Mouse (Mus musculus) cerebellum, postnatal 36 days (tissue): ENCODE measurements around the gene Dtx1.

ENCODE experiments used
- DNase-seq, 2 experiments: peaks; one replicate each; pipeline ENCODE4 v3.0.0; 2021 to 2022; ENCODE audit warnings: mixed read lengths in 2 of 2

The Dtx1 gene

GRCm38 (mm10) chr5:120703660-120704059 lies 8.1 kb downstream of the Dtx1 start:
- no peak for DNase-seq

- DNase-seq = peak; percentile 78 to 87
Observed at GRCm38 (mm10) chr5:120702969-120703368, 8.8 kb downstream of the Dtx1 start.

- DNase-seq = peak; percentile 64 to 71
Observed at GRCm38 (mm10) chr5:120702421-120702820, 9.3 kb downstream of the Dtx1 start.

GRCm38 (mm10) chr5:120700996-120701790 lies 10.5 kb downstream of the Dtx1 start:
- no peak for DNase-seq

GRCm38 (mm10) chr5:120698801-120699391 lies 12.8 kb downstream of the Dtx1 start:
- peak; percentile 52 to 58 for DNase-seq

GRCm38 (mm10) chr5:120698181-120698580 lies 13.5 kb downstream of the Dtx1 start:
- no peak for DNase-seq

GRCm38 (mm10) chr5:120696865-120697264 lies 14.9 kb downstream of the Dtx1 start:
- DNase-seq = no peak

GRCm38 (mm10) chr5:120696057-120696743 lies 15.5 kb downstream of the Dtx1 start:
- DNase-seq = no peak

- peak; percentile 57 to 68 for DNase-seq
Observed at GRCm38 (mm10) chr5:120694695-120695074, 17.0 kb downstream of the Dtx1 start.

GRCm38 (mm10) chr5:120693931-120694694 lies 17.6 kb downstream of the Dtx1 start:
- no peak for DNase-seq

GRCm38 (mm10) chr5:120692034-120692433 lies 19.7 kb downstream of the Dtx1 start:
- peak in 1 of 2 experiments; percentile 7 for DNase-seq

- DNase-seq = no peak
Observed at GRCm38 (mm10) chr5:120690417-120690816, 21.3 kb downstream of the Dtx1 start.

GRCm38 (mm10) chr5:120688434-120688833 lies 23.3 kb downstream of the Dtx1 start:
- no peak for DNase-seq

GRCm38 (mm10) chr5:120687897-120688296 lies 23.8 kb downstream of the Dtx1 start:
- no peak for DNase-seq

- DNase-seq = no peak
Observed at GRCm38 (mm10) chr5:120687484-120687851, 24.3 kb downstream of the Dtx1 start.

- no peak for DNase-seq
Observed at GRCm38 (mm10) chr5:120686749-120687483, 24.8 kb downstream of the Dtx1 start.

- no peak for DNase-seq
Observed at GRCm38 (mm10) chr5:120685678-120686077, 26.0 kb downstream of the Dtx1 start.

GRCm38 (mm10) chr5:120682982-120683771 lies 28.6 kb downstream of the Dtx1 start:
- DNase-seq = peak in 1 of 2 experiments; percentile 10

- peak in 1 of 2 experiments; percentile 18 for DNase-seq
Observed at GRCm38 (mm10) chr5:120680918-120681317, 30.8 kb downstream of the Dtx1 start.

- DNase-seq = peak; percentile 70 to 72
Observed at GRCm38 (mm10) chr5:120679676-120680555, 31.8 kb downstream of the Dtx1 start.
